Mouse (Mus musculus): ENCODE results near the gene Rnf212b. TPM values are rescaled to one million over a fixed set of nuclear protein-coding genes. Genes with fewer than 3 reads are reported as not detected.
"Not testable (repeated sequence)": the region's sequence is repeated elsewhere in the genome, so short reads cannot be mapped to it uniquely, and the experiment has no call there.

The Rnf212b gene
- total RNA-seq (2021), result not detected
- long read RNA-seq, experiment 1, partial matches to known transcripts, result 0 of 2 reads
- long read RNA-seq, experiment 1, other reads (novel, unspliced or antisense), result 2 of 2 reads
- long read RNA-seq, experiment 2, result 0 reads

GRCm38 (mm10) chr14:54813991-54814390, at the start of gene Rnf212b:
Gene Rnf212b, plus strand, starts transcription at chr14:54814141.
- DNase-seq (ENCODE audit: low spot score in 2 of 2), result no peak
- intact Hi-C loops (cut with DNase I), result no loop called here

DNA sequence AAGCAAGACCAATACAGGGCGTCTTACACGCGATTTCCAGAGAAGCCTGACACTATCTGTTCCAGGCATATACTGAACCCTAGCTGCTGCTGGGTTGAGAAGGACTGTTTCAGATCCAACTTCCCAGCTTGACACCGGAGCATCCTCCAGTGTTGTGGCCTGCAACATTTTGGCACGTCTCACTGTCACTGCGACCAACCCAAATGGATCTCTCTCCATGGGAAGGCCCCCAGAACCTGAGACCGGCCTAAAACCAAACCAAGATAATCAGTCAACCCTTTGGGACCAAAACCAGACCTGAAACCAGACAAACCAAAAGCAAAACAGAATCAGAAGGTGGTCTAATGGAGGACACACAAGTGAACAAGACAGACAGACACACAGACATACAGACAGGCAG, 47.0 kb upstream of the Rnf212b start:
- DNase-seq (ENCODE audit: low spot score in 2 of 2); intact Hi-C loops (cut with DNase I): not testable (repeated sequence)

- DNase-seq (ENCODE audit: low spot score in 2 of 2), result no peak
- intact Hi-C loops (cut with DNase I), result no loop called here
These were observed 45.5 kb upstream of the Rnf212b start for GRCm38 (mm10) chr14:54768314-54769067.

DNA sequence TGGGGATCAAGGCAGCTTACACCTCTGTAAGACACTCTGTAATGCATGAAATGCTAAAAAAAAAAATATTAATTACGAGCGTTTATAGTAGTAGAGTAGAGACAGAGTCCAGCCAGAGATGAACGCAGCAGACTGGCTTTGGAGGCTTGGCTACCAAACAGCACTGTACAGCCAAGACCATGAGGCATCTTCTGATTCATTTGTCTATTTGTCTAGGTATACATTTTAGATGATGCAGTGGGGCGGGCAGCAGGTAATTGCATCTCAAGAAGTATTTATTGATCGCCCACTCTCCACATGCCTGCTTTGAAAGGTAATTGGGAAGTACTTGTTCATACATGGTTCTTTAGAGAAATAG, 44.9 kb upstream of the Rnf212b start:
- DNase-seq (ENCODE audit: low spot score in 2 of 2), result no peak
- intact Hi-C loops (cut with DNase I), result no loop called here

DNA sequence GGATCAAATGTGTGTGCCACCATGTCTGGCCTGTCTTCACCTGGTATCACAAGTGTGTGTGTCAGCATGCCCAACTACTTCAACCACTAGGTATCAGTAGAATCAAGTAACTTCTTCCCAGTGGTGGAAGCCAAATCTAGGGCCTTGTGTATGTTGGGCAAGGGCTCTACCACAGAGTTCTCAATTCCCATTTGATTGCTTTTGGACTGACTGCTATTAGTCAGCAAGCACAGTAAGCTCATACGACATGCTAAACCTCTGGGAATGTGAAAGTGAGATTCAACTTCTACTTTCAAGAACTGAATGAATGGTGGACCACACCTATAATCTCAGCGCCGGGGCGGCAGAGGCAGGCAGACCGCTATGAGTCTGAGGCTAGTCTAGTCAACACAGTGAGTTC, 43.6 kb upstream of the Rnf212b start:
- intact Hi-C loops (cut with DNase I), result no loop called here

DNA sequence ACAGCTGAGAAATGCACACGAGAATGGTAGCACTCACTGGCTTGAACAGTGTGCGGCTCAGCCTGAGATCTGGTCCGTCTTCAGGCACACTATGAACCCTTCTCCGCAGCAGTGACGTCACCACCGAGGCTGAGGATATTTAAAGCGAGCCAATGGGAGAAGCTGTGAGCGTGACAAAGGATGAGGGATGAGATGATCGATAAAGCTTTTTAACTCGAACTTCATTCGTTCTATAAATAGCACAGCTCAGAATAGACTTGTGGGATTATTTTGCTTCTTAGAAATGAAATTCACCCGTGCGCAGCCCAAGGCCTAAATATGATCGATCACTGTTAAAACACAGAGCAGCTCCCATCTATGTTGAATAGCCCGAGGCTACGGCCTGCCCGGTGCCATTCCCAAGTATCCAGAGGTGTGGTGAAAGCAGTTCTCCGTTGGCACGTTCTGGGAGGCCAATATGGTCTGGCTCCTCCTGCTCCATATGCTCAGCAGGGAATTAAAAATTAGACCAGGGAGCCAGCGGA, 41.5 kb upstream of the Rnf212b start:
- DNase-seq (ENCODE audit: low spot score in 2 of 2), result peak; percentile 74 to 77
- intact Hi-C loops (cut with DNase I), result no loop called here

More for the DNA sequence above, 43.6 kb upstream of the Rnf212b start:
- DNase-seq (ENCODE audit: low spot score in 2 of 2), result no peak

DNA sequence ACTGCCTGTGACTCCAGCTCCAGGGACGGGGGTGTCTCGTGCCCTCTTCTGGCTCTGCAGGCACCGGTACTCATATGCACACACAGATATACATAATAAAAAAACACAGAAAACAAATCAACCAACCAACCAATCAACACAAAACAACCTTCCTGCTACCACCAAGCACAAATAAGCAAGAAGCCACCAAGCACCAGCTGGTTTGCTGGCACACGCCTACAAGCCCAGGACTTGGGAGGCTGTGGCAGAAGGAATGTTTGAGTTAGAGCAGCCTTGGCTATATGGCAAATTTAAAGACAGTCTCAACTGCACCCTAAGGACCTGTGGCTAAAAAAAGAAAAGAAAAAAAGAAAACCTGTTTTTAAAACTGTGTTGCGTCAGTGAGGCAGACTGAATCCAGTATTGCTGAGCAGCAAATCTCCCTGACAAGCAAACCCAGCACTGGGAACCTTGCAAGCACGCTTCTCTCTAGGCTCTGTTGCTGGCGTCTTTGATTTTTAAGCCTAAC, 38.4 kb upstream of the Rnf212b start:
- intact Hi-C loops (cut with DNase I), result no loop called here
- DNase-seq (ENCODE audit: low spot score in 2 of 2), result no peak

- intact Hi-C loops (cut with DNase I), result no loop called here
- no peak for DNase-seq (ENCODE audit: low spot score in 2 of 2)
These were observed 37.2 kb upstream of the Rnf212b start for GRCm38 (mm10) chr14:54776768-54777167.

GRCm38 (mm10) chr14:54777893-54778292, 36.0 kb upstream of the Rnf212b start:
- no peak for DNase-seq (ENCODE audit: low spot score in 2 of 2)
- intact Hi-C loops (cut with DNase I), result no loop called here

DNA sequence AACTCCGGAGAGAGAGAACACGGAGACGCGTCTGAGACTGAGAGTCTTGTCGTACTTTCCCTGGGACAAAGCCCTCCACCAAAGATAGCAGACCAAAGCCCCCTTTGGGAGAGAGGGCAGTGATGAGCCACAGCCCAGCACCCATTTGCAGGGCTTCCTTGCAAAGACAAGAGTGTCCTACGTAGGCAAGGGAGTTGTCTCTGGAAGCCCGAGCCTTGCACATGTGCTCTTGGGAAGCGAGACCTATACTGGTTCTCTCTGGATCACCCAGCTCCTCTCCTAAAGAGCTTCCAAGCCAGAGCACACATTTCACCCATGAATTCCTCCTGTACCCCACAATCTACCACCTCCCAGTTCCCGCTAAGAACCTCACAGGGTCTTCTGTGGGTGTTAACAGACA, 33.9 kb upstream of the Rnf212b start:
- no peak for DNase-seq (ENCODE audit: low spot score in 2 of 2)
- intact Hi-C loops (cut with DNase I), result loop anchor here (2.0 kb wide), 1 partner anchor 65 kb away; no protein-coding TSS in a partner anchor

- intact Hi-C loops (cut with DNase I), result loop anchor here (2.0 kb wide), 1 partner anchor 66 kb away; no protein-coding TSS in a partner anchor
- DNase-seq (ENCODE audit: low spot score in 2 of 2), result peak in 1 of 2 experiments; percentile 62
These were observed 32.9 kb upstream of the Rnf212b start for GRCm38 (mm10) chr14:54780836-54781609.

- intact Hi-C loops (cut with DNase I), result loop anchor here (2.0 kb wide), 1 partner anchor 67 kb away; no protein-coding TSS in a partner anchor
These were observed 32.2 kb upstream of the Rnf212b start, which contains the start of gene Slc7a8 for GRCm38 (mm10) chr14:54781610-54782365. Gene Slc7a8, minus strand, starts transcription at chr14:54781946.

DNA sequence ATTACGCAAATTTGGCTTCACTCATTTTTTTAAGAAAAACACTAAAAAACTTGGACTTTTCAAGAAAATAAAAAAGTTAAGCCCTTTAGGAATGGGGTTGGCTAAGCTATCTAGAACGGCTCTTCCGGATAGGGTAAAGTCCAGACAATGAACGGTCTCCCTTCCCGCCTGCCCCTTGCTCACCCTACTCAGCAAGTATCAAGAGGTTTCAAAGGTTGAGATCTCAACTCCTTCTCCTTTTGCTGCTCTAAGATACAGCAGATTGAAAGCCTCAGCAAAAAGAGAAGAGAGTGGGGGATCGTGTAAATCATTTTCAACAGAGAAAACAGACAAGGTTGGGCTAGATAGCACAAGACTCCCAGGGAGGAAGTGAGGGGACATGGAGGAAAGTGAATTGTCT, 31.0 kb upstream of the Rnf212b start:
- intact Hi-C loops (cut with DNase I), result no loop called here
- no peak for DNase-seq (ENCODE audit: low spot score in 2 of 2)

More at GRCm38 (mm10) chr14:54781610-54782365, 32.2 kb upstream of the Rnf212b start, which contains the start of gene Slc7a8:
- DNase-seq (ENCODE audit: low spot score in 2 of 2), result peak; percentile 63 to 82

DNA sequence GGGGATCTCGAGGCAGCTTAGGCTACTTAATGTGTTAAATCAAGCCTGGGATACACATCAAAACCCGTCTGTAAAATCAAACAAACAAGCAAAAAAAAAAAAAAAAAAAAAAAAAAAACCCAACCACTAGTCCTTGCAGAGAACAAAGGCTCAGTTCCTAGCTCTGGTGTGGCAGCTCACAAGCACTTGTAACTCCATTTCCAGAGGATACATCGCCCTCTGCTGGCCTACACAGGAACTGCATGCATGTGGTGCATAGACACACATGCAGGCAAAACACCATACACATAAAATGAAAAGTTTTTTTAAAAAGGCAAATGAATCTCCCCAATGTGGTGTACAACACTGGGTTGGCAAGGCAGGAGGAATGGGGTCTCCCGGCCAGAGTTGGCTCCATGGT, 28.0 kb upstream of the Rnf212b start:
- intact Hi-C loops (cut with DNase I), result loop anchor here (1.0 kb wide), 1 partner anchor 72 kb away; no protein-coding TSS in a partner anchor
- DNase-seq (ENCODE audit: low spot score in 2 of 2), result peak; percentile 68 to 79

DNA sequence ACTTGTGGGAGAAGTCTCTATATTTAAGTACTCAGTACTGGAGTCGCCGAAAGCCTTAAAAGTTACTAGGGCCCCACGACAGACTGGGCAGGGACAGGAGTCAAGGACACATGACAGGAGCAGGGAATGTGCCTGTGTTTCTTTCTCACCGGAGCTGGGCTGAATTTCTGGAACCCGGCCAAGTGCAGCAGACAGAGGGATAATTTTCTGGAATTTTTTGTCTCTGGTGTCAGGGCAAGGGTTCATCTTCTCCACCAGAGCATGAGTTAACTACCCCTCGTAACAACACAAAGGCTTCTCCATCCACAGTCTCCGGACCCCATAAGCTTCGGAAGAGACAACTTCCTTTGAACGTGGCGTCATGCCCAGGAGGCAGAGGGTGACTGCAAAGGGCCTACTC, 27.5 kb upstream of the Rnf212b start:
- intact Hi-C loops (cut with DNase I), result loop anchor here (1.0 kb wide), 1 partner anchor 72 kb away; no protein-coding TSS in a partner anchor

DNA sequence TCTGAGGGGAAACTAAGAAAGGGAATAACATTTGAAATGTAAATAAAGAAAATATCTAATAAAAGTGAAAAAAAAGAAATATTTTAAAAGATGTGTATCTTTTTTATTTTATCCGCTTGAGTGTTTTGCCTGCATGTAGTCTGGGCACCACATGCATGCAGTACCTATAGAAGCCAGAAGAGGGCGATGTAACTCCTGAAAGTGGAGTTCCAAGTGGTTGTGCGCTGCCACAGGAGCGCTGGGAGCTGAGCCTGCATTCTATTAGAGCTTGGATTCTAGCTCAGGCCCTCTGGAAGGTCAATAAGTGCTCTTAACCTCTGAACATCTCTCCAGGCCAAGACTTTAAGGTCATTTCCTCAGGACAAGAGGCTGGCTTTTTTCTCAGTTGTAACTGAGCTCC, 26.7 kb upstream of the Rnf212b start:
- DNase-seq (ENCODE audit: low spot score in 2 of 2), result no peak
- intact Hi-C loops (cut with DNase I), result no loop called here

More for the DNA sequence above, 27.5 kb upstream of the Rnf212b start:
- DNase-seq (ENCODE audit: low spot score in 2 of 2), result no peak

DNA sequence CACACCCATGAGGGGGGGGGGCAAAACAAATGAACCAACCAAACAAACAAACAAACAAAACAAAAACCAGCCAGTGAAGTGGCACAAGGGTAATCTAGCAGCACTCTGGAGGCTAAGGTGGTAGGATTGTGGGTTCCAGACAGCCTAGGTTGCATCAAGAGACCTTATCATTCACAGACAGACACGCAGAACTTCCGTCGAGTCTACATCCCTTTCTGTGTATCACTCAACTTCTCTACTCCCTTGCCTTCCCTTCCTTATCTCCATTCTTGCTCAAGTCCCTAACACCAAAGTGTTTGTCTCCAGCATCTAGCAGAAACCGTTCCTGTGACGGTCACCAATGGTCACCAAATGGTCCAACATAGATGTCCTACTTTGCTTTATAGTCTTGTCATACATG, 25.7 kb upstream of the Rnf212b start:
- intact Hi-C loops (cut with DNase I), result no loop called here
- no peak for DNase-seq (ENCODE audit: low spot score in 2 of 2)

- intact Hi-C loops (cut with DNase I), result no loop called here
- DNase-seq (ENCODE audit: low spot score in 2 of 2), result no peak
These were observed 21.8 kb upstream of the Rnf212b start for GRCm38 (mm10) chr14:54792166-54792565.

DNA sequence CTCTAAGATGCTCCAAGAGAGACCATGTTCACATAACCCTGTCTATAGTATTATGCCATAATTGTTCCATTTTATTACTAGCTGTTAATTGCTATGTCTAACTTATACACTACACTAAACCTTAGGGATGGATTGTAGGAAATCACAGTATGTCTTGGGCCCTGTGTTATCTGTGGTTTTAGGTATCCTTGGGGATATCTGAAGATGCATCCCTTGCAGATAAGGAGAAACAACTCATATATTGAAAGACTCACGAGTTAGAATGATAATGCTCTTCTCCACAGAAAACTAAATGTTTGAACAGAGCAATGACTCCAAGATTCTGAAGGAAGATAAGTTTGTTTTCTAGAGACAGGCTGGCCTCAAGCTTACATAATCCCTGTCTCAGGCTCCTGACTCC, 20.6 kb upstream of the Rnf212b start:
- no peak for DNase-seq (ENCODE audit: low spot score in 2 of 2)
- intact Hi-C loops (cut with DNase I), result no loop called here

Measured in left cerebral cortex, postnatal 14 days (tissue).